Mouse (Mus musculus) urinary bladder, postnatal 4 days (tissue): Measurements from ENCODE around the gene Vmn1r126.
"Not testable (repeated sequence)": the region's sequence is repeated elsewhere in the genome, so short reads cannot be mapped to it uniquely, and the experiment has no call there.

Experiments used
- DNase-seq, 2 experiments: peaks; one replicate each; pipeline ENCODE4 v3.0.0; 2021 to 2022; ENCODE audit warnings: low spot score in 2 of 2

The Vmn1r126 gene

GRCm38 (mm10) chr7:21301367-21301766, at the start of gene Vmn1r126:
Gene Vmn1r126, minus strand, starts transcription at chr7:21301467.
- DNase-seq, result not testable (repeated sequence)

- not testable (repeated sequence) for DNase-seq
Measured at GRCm38 (mm10) chr7:21349073-21349472, 47.8 kb upstream of the Vmn1r126 start, which contains the start of gene Vmn1r128. Gene Vmn1r128, plus strand, starts transcription at chr7:21349373.

GRCm38 (mm10) chr7:21319761-21320160, 18.5 kb upstream of the Vmn1r126 start, which contains the start of gene Vmn1r127:
Gene Vmn1r127, minus strand, starts transcription at chr7:21319861.
- DNase-seq, result not testable (repeated sequence)

GRCm38 (mm10) chr7:21271879-21272278, 29.4 kb downstream of the Vmn1r126 start, which contains the start of gene Vmn1r125:
Gene Vmn1r125, plus strand, starts transcription at chr7:21272179.
- DNase-seq, result not testable (repeated sequence)

GRCm38 (mm10) chr7:21260517-21260916, 40.8 kb downstream of the Vmn1r126 start, which contains the start of gene Vmn1r124:
Gene Vmn1r124, minus strand, starts transcription at chr7:21260617.
- not testable (repeated sequence) for DNase-seq
